Comparison of ENCODE assay signal across 9 mouse cellular contexts in the genomic region with DNA sequence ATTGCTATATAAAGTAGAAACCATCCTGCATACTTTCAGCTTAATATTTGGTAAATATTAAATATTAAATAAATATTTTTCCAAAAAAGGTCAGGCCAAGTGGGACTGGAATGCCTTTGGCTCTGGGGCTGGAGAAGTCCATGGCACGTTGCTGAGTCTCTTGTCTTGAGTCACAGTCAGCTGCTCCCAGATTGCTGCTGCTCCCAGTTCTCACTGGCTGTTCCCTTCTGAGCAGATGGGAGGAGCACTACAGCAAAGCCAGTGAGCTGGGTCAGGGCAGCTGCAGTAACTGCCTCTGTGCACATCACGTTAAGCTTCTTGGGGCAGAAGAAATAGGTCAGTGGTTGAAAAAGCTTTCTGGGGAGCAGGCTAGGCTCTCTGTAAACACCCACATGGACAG. TPM values are rescaled to one million over a fixed set of nuclear protein-coding genes. Genes with fewer than 3 reads are reported as not detected.
DNase-seq lines count a peak whose midpoint lies in the region; ATAC-seq lines count a peak whose summit lies in the region.
"Had no signal": no experiment of that assay in that cellular context is flagged by ENCODE, and none has a peak within 500 bp of the region (broad histone marks: within the 10 kb centered on the region; RNA-seq: fewer than 3 reads in every experiment).

No protein-coding gene starts in this region.

- no peaks in the 10 kb centered on the region for H3K9me3 ChIP-seq in kidney, embryonic 14.5 days (ENCODE audit: control insufficient read depth, low read length)
- H3K9me3 ChIP-seq in hindbrain, embryonic 16.5 days (ENCODE audit: control insufficient read depth, low read length), result no peaks in the 10 kb centered on the region

- H3K36me3 ChIP-seq in kidney, embryonic 14.5 days (ENCODE audit: control insufficient read depth, insufficient read depth, low read length), result no peaks in the 10 kb centered on the region
- no peaks in the 10 kb centered on the region for H3K36me3 ChIP-seq in hindbrain, embryonic 16.5 days (ENCODE audit: control insufficient read depth, insufficient read depth, low read length)

- no peaks in the 10 kb centered on the region; the same call in 1 of the 2 replicates for H3K4me1 ChIP-seq in kidney, embryonic 14.5 days (ENCODE audit: control insufficient read depth, insufficient read depth, low read length)
- no peaks in the 10 kb centered on the region for H3K4me1 ChIP-seq in hindbrain, embryonic 16.5 days (ENCODE audit: control insufficient read depth, insufficient read depth, low read depth, low read length)

- no peak overlapping the region for H3K27ac ChIP-seq in kidney, embryonic 14.5 days (ENCODE audit: low read depth, low read length)
- H3K27ac ChIP-seq in hindbrain, embryonic 16.5 days (ENCODE audit: low read depth, low read length), result no peak overlapping the region

- no peak overlapping the region for H3K4me2 ChIP-seq in kidney, embryonic 14.5 days (replicated peaks; ENCODE audit: low read depth, low read length)
- no peak overlapping the region for H3K4me2 ChIP-seq in hindbrain, embryonic 16.5 days (ENCODE audit: low read length)

- no peaks in the 10 kb centered on the region for H3K27me3 ChIP-seq in kidney, embryonic 14.5 days (ENCODE audit: control insufficient read depth, insufficient read depth, low read length)
- no peaks in the 10 kb centered on the region for H3K27me3 ChIP-seq in hindbrain, embryonic 16.5 days (replicated peaks; ENCODE audit: control insufficient read depth, insufficient read depth, low read length)

- WGBS in kidney, embryonic 14.5 days, result 28% methylated on average over 2 of the region's 2 CpGs
- 35% methylated on average over 2 of the region's 2 CpGs for WGBS in hindbrain, embryonic 16.5 days

- 0 out of 2 replicates have a peak, but pooled peaks have one; percentile 25 for ATAC-seq in kidney, embryonic 14.5 days (ENCODE audit: low FRiP score, low TSS enrichment)
- no peak for ATAC-seq in CD4-positive, CD25-positive, alpha-beta regulatory T cell, adult 4 months
- ATAC-seq in hindbrain, embryonic 16.5 days, result no peak

- DNase-seq in kidney, adult 11 months, result no peak
- peak; percentile 78 for DNase-seq in Muller cell, postnatal 12 days (ENCODE audit: inconsistent ontology term)
- DNase-seq in heart, adult 9 months (ENCODE audit: low spot score in 2 of 2), result peak; percentile 63 to 68
- DNase-seq in mesoderm, embryonic 11.5 days (ENCODE audit: low read depth, low spot score), result peak; percentile 43
- DNase-seq in layer of hippocampus, postnatal 25 days (ENCODE audit: extremely low spot score in 1 of 2, low spot score in 1 of 2), result no peak

- no peak overlapping the region for H3K4me3 ChIP-seq in kidney, embryonic 14.5 days (ENCODE audit: low read length)
- no peak overlapping the region for H3K4me3 ChIP-seq in hindbrain, embryonic 16.5 days (ENCODE audit: low read length)

- no peak overlapping the region for H3K9ac ChIP-seq in kidney, embryonic 14.5 days (ENCODE audit: low read depth, low read length)
- no peak overlapping the region for H3K9ac ChIP-seq in hindbrain, embryonic 16.5 days (ENCODE audit: low read depth, low read length)

RNA-seq across cellular contexts. Expression of gene Stk32c, which starts 7.2 kb away (rescaled TPM):
- polyA plus RNA-seq in kidney, embryonic 14.5 days (2014; fragmentation: Nextera tagmentation; extraction: Ambion mirVana), result 0.29 TPM in 1 of 2 replicates, not detected in the other
- polyA plus RNA-seq in CD4-positive, CD25-positive, alpha-beta regulatory T cell, adult 4 months (2017; shearing (Covaris generic)), result under 1 TPM in 1 of 2 experiments, not detected in 1; 0.43 TPM
- total RNA-seq in layer of hippocampus, postnatal 25 days (2021), result 100 to 1,000 TPM in 1 of 2 experiments, 10 to 100 TPM in 1; 92.1 to 104 TPM
- polyA plus RNA-seq in hindbrain, embryonic 16.5 days (2015; fragmentation: Nextera tagmentation; extraction: Ambion mirVana), result 2.9 and 3.0 TPM in 2 replicates
- polyA plus RNA-seq: liver, embryonic 16.5 days had no signal

RNA-seq across cellular contexts. Expression of gene Lrrc27, which starts 7.5 kb away (rescaled TPM):
- 5.7 and 6.6 TPM in 2 replicates for polyA plus RNA-seq in kidney, embryonic 14.5 days (2014; fragmentation: Nextera tagmentation; extraction: Ambion mirVana)
- polyA plus RNA-seq in CD4-positive, CD25-positive, alpha-beta regulatory T cell, adult 4 months (2017; shearing (Covaris generic)), result 1 to 10 TPM; 4.4 to 4.8 TPM
- 1 to 10 TPM; 6.1 to 6.8 TPM for total RNA-seq in layer of hippocampus, postnatal 25 days (2021)
- 3.8 and 6.8 TPM in 2 replicates for polyA plus RNA-seq in hindbrain, embryonic 16.5 days (2015; fragmentation: Nextera tagmentation; extraction: Ambion mirVana)

RNA-seq across cellular contexts. Expression of gene Pwwp2b, which starts 28.0 kb away (rescaled TPM):
- 5.3 and 7.3 TPM in 2 replicates for polyA plus RNA-seq in kidney, embryonic 14.5 days (2014; fragmentation: Nextera tagmentation; extraction: Ambion mirVana)
- 1 to 10 TPM; 2.0 to 5.6 TPM for polyA plus RNA-seq in CD4-positive, CD25-positive, alpha-beta regulatory T cell, adult 4 months (2017; shearing (Covaris generic))
- 10 to 100 TPM; 28.9 to 31.4 TPM for total RNA-seq in layer of hippocampus, postnatal 25 days (2021)
- 5.6 and 6.4 TPM in 2 replicates for polyA plus RNA-seq in hindbrain, embryonic 16.5 days (2015; fragmentation: Nextera tagmentation; extraction: Ambion mirVana)

Comparison
In these comparisons a context has a peak if more than half of its experiments do, and no peak if none do; other contexts are left out.
1. DNase-seq: peak in Muller cell, postnatal 12 days (single experiment), heart, adult 9 months (2 of 2) and mesoderm, embryonic 11.5 days (single experiment); none in kidney, adult 11 months (single experiment) and layer of hippocampus, postnatal 25 days (0 of 2).